Mouse (Mus musculus) mesoderm, embryonic 11.5 days (tissue): ENCODE measurements around the gene Nckap5l.
A peak's percentile ranks its signal among the peaks of the same experiment; 100 is the strongest.

Source experiments
- DNase-seq: peaks from one replicate; pipeline ENCODE4 v3.0.0-alpha.2; 2012; ENCODE audit warnings: low read depth, low spot score

Nckap5l gene

DNA sequence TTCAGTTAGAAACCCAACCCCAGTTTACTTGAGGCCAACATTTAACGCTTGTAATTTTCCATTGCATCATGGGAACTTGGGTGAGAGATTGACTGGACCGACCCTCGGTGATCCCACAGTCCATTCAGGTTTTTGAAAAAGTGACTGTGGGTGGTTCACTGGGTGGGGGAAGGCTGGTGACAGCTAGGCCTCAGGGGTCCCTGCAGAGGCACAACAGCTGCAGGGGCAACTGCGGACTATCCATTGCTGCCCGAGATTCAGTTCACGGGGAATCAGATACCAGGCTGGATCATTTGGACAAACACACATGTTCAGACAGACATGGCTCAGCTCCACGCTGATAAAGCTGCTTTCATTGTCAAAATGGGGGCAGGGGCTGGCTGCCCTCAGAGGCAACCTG, 26.0 kb downstream of the Nckap5l start:
- no peak for DNase-seq

- DNase-seq, result no peak
Measured at GRCm38 (mm10) chr15:99431063-99431462, 26.5 kb downstream of the Nckap5l start.

GRCm38 (mm10) chr15:99430394-99430793, 27.2 kb downstream of the Nckap5l start:
- DNase-seq, result no peak

DNA sequence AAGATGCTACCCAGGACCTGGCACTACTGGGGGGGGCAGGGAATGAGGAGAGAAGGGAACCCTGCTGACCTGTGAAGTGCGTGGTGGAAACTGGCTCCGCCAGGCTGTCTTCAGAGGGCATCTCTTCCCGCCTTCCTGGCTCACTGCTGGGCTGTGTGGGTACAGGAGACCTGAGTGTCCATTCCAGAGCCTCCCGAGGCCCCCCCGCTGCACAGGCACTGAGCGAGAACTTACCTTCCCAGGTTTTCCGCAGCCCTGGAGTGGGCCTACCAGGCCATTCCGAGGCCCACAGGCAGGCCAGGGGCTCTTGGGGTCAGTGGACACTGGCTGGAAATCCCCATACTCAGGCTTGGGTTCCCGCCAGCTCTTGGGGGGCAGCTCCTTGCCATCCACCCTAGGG, 33.7 kb downstream of the Nckap5l start:
- no peak for DNase-seq

DNA sequence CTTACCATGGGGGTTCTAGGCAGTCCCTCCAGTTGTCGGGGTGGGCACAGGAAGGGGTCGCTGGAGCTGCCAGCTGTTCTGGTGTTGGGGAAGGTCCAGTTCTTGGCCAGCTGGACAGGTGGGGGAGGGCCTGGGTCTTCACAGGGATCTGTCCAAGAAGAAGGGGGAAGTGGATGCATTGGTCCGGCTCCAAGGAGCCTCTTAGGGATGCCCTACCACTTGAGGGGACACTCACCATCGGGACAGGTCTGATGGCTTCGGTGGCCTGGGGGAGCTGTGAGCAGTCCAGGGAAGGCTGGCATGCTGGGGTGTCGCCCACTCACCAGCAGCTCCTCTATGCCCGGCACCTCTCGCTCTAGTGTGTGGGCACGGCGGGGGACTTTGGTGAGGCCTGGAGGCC, 34.4 kb downstream of the Nckap5l start:
- DNase-seq, result no peak

DNA sequence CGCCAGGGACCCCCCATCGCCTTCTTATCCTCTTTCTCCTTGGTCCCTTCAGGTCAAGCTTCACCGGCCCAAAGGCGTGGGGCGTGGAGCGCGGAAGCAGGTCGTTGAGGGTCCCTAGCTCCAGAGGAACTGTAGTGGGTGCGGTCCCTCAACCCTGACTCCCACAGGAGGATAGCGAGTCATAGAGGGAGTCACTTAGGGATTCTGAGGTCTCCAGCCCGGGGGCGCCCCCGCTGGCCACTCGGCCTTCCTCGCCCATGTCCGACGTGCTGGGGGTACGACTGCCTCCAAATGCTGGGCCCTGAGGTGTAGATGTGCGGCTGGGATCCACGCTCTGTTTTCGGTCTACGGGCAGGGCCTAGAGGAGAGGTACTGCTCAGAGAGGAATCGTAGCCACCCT, 35.0 kb downstream of the Nckap5l start:
- DNase-seq, result no peak

- no peak for DNase-seq
Measured at GRCm38 (mm10) chr15:99421676-99422075, 35.9 kb downstream of the Nckap5l start.

- no peak for DNase-seq
Measured at GRCm38 (mm10) chr15:99421152-99421551, 36.4 kb downstream of the Nckap5l start.

GRCm38 (mm10) chr15:99420521-99421014, 37.0 kb downstream of the Nckap5l start:
- peak; percentile 84 for DNase-seq

DNA sequence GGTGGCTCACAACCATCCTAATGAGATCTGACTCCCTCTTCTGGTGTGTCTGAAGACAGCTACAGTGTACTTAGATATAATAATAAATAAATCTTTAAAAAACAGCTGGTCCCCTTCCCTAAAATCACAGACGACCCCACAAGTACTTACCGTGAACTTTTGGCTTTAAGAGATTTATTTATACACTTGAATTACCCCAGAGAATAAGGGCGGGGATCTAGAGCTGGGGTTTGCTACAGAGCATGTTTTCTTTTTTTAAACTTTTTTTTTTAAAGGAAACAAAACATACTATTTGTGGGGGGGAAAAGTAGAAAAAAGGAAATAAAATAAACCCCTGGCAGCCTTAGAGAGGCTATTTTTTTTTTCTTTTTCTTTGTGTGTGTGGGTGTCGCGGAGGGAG, 37.4 kb downstream of the Nckap5l start:
- DNase-seq, result no peak

DNA sequence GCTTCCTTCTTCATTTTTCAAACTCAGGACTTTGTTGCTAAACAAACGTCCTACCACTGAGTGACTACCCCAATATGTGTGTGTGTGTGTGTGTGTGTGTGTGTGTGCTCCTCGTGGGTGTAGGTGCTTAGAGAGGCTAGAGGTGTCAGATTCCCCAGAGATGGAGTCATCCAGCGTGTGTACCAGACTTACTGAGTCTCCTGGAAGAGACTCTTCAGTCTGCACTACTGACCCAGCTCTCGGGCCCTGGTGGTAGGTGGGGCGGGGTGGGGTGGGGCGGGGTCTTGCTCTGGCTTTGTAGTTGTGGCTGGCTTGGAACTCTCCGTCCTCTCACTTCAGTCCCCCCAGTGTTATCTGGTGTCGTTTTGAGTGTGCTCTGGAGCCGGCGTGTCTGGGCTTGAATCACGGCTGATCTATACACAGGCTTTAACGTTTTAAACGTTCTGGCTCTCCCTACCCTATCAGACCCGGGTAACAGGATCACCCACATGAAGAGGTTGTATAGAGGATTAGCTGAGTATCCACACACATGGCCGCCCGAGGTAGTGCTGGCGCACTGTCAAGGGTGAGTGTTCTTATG, 39.8 kb downstream of the Nckap5l start:
- DNase-seq, result no peak

DNA sequence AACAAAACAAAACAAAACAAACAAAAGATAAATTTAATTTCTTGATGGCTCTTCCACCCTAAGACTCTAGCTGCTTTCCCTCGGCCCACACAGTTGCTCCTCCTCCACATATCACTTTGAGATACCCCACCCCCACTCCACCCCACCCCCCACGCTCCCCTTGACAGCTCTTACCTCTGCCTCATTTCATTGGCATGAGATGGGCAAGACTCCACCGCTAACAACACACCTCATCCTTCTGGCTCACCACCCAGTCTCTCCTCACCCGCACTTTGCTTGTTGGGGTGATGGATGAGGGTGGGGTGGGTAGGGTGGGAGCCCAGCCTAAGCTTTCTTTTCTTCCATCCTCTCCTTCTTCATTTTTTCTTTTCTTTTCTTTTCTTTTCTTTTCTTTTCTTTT, 40.6 kb downstream of the Nckap5l start:
- no peak for DNase-seq

- peak; percentile 93 for DNase-seq
Measured at GRCm38 (mm10) chr15:99416348-99416882, 41.1 kb downstream of the Nckap5l start.

- peak; percentile 64 for DNase-seq
Measured at GRCm38 (mm10) chr15:99415793-99416192, 41.8 kb downstream of the Nckap5l start.

GRCm38 (mm10) chr15:99411747-99412146, 45.8 kb downstream of the Nckap5l start:
- no peak for DNase-seq

DNA sequence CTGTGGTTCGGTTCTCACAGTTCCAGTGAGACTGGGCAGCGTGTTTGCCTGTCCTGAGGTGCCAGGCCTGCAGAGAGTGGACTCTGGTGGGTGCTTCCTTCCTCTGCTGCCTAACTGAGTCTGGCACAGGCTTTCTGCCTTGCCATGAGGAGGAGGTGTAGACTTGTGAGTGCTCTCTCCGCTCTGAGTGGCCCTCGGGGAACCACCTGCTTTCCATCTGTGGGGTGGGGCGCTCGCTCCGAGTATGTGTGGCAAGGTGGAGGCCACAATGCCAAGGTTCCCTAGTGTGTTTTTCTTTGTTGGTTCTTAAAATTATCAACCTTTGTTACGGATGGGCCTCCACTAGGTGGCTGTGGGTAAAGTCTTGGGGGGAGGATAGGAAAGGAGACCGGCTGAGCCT, 48.7 kb downstream of the Nckap5l start:
- no peak for DNase-seq

GRCm38 (mm10) chr15:99406986-99407570, 50.5 kb downstream of the Nckap5l start:
- DNase-seq, result no peak

DNA sequence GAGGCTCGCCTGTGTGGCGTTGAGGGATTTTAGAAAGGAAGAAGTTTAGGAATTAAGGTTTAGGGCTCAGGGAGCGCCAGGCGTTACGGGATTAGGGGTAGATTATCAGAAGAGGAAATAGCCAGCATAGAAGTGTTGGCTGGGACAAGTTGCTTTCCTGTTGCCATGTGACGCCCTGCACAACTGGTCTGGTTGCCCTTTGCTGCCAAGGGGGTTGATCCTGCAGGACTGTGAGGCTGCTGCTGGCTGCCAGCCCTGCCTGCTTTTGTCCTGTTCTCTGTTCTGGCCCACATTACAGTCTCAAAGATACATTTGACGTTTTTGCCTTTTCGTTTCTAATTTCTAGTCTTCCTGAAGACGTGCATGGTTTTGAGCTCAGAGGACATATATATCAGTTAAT, 52.4 kb downstream of the Nckap5l start:
- no peak for DNase-seq

DNA sequence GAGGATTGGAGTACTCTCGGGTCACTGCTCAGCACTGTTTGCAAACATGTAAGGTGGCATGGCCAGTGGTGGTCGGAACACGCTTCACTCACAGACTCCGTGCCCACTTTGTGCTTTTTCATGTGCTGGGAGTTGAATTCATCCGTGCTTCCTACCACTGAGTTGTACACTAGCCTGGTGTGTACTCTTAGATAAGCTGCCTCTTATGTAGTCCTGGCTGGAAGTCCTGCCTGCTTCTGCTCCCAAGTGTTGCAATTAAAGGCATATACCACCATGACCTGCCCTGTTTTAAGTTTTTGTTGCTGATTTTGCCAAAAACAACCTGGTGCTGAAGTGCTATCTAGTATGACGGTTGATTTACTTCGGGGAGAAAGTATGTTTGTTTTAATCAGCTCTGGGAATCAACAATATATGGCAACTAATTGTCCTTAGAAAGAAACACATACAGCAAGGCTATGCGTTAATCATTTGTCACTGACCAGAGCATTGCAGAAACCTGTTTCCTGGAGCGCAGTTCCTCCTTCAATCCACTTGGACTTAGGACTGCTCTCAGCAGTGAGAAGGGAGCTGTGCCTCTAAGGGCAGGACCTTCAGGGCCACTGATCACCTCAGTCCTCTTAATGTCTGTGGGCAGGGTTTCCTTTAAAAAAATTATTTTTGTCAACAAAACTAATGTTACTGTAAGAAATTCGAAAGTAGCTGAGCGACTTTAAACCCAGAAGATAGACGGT, 54.2 kb downstream of the Nckap5l start:
- no peak for DNase-seq

DNA sequence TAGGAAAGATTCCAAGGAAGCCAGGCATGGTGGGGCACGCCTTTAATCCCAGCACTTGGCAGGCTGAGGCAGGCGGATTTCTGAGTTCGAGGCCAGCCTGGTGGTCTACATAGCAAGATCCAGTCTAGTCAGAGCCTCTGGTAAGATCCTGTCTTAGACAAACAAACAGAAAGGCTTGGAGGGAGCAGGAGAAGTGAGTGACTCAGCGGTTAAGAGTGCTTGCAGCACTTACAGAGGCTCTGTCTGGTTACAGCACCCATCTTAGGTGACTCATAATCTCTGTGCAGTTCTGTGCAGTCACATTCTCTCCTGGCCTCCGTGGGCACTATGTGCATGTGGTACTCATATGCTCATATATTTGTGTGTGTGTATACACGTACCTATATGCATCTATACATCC, 56.9 kb downstream of the Nckap5l start:
- no peak for DNase-seq

- no peak for DNase-seq
Measured at GRCm38 (mm10) chr15:99399503-99400245, 57.9 kb downstream of the Nckap5l start.

- DNase-seq, result no peak
Measured at GRCm38 (mm10) chr15:99397622-99398021, 59.9 kb downstream of the Nckap5l start.
